Mouse (Mus musculus): Measurements from ENCODE around the gene Emc8. TPM values are rescaled to one million over a fixed set of nuclear protein-coding genes. Genes with fewer than 3 reads are reported as not detected.

Gene Emc8
- 10 to 100 TPM; 66.4 to 67.2 TPM for total RNA-seq (2021)

DNA sequence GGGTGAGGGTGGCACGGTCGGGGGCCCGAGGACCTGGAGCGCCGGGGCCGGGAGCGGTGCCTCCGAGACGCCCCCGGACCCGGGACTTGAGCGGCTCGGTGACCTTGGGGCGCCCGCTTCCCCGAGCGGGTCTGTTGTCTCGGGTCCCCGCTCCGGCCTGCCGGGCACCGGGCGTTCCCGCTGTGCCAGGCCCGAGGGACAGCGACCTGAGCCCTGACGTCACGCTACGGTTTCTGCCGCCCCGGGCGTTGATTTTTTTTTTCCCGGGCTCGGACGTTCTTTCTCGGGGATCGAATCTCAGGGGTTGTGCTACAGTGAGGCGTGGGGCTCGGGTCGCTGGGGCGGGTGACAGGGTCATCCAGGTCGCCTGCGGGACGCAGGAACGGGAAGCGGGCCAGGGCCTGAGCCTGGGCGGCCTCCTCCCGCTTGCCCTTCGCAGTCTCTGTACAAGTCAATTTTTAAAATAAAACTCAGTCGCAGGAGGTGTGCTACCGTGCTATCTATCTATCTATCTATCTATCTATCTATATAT lies at the start of gene Emc8:
Gene Emc8, minus strand, starts transcription at position 200 of the 532 bp plus-strand sequence.
- DNase-seq (ENCODE audit: low spot score in 2 of 2) = no peak
- intact Hi-C loops (cut with DNase I) = loop anchor here (5.0 kb wide), 1 partner anchor 51 kb away; no protein-coding TSS in a partner anchor

DNA sequence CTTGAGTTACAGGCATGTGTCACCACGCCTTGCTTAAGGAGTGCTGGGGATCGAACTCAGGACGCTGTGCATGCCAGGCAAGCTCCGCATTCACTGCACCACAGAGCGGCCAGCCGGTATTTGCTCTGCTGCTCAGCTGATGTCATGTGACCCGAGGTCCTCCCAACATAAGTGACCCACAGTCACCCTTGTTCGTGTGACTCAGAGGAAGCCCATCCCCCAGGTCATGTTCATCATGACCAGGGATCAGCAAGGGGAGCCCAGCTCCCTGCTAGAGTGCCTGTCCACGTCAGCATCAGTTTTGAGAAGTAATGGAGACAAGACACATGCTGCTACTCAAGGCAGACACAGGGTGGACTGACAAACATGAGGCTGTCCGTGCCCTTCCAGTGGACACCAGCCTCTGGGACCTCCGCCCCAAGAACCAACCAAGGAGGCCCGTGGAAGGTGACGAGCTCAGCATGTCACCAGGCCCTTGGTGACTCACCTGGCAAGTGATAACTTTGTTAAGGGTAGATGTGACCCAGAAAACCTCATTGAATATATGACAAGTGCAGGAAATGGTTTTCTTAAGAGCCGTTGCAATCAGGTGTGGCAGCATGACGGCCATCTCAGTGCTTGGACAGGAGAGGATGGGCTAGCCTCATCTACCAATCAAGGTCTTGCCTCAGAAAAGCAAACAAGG lies 47.8 kb upstream of the Emc8 start:
- DNase-seq (ENCODE audit: low spot score in 2 of 2) = no peak
- intact Hi-C loops (cut with DNase I) = no loop called here

DNA sequence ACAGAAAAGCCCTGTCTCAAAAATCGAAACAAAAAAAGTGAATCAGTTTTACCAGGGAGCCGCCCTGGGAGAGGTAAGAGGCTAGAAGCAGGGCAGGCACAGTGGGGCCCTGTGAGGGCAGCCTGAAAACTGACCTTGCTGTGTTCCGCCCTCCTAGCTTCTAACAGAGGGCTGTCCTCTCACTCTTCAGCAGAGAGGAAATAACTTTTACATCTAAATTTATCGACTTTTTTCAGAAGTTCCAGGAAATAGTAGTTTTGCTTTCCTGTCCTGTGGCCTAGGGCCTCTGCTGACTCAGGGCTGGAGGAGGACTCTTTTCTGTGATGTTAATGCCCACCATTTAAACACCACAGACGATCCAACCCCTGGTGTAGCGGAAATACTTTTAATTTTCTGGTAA lies 46.8 kb upstream of the Emc8 start:
- intact Hi-C loops (cut with DNase I) = no loop called here
- no peak for DNase-seq (ENCODE audit: low spot score in 2 of 2)

DNA sequence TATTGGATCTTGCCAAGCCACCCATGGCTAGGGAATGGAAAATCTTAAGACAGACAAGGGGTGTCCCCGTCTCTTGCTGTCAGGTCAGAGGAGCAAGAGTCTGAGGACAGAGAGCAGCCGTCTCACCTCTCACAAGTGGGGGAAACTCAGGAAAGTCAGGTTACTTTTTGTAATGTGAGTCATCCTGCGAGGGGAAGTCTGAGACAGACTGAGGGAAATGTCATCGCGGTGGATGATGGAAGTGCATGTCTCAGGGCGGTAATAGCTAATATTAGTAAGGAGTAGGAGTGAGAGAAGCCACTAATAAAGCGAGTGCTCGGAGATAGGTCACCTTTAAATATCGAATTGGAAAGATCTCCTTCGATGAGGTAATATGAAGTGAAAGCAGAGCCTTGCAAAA lies 40.8 kb upstream of the Emc8 start:
- DNase-seq (ENCODE audit: low spot score in 2 of 2) = no peak
- intact Hi-C loops (cut with DNase I) = no loop called here

DNA sequence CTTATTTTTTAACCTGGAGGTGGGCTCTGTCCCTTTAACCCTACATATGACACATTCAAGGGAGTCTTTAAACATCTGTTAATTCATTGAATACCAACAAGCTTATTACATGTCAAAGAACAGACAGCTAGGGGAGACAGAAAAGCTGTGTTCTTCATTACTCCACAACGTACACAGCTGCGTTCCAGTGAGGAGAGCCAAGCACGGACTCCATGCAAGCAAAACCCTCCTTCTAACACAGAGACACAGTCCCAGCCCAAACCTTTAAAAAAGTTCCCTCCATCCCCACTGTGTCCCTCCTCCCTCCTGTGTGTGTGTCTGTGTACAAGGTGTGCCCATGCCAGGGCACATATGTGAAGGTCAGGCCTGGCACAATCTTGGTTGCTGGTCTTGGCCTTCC lies 37.8 kb upstream of the Emc8 start:
- intact Hi-C loops (cut with DNase I) = no loop called here
- DNase-seq (ENCODE audit: low spot score in 2 of 2) = no peak

DNA sequence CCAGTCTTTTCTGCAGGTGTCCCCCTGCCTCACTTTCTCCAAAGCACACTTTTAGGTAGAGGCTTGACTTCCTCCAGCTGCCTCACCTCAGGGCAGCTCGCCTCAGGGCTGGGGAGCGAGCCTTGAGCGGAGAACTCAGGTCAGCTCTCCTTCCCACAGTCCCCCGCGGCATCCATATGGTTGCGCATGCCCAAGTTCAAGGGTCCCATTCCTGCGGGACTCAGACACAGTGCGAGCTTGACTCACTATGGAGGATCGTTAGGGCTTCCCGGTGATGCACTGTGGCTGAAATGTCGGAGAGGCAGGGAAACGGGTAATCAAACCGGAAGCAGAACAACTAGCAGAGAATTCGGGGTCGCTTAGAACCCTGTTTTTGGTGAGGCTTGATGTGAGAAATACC lies 36.8 kb upstream of the Emc8 start:
- intact Hi-C loops (cut with DNase I) = no loop called here
- no peak for DNase-seq (ENCODE audit: low spot score in 2 of 2)

DNA sequence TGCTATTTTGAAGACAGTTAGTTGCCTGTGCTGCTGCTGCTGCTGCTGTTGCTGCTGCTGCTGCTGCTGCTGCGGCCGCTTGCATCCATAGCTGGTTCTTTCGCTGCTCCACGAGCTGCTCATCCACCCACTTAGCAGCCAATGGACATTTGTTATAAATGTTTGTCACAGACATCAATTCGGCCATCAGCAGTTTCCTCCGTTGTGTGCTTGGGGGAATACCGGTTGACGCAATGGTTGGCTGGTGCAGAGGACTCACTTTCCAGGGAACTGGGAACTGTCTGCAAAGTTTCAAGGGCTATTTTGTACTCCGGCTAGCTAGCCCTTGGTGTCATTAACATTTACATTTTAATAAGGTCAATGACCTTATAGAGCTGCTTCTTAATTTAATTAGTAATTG lies 35.8 kb upstream of the Emc8 start:
- intact Hi-C loops (cut with DNase I) = no loop called here

DNA sequence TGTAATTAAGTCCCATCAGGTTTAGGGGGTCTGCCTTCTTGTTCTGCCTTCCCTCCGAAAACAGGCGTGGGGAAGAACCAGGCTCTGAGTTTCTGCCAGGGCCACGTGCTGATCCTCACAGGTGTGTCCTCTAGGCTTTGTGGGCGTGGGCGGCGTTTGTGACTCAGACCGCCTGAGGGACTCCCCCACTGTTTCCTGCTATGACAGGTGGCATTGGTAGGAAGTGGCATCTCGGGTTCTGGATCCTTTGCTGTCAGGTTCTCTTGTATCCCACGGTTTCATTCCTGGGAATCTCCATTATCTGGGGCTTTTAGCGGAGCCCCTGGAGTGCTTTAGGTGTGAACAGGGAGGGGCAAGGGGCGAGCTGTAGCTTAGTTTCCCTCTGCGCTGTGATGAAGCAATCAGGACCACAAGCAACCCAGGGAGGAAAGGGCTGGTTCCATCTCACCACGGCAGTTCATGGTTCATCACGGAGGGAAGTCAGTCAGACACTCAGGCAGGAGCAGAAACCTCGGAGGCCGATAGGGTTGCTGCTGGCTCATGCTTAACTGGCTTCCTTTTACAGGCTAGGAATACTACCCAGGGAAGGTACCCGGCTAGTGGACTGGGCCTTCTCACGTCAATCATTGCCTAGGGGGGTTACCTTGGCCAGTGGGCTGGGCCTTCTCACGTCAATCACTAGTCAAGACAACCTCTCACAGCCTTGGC lies 33.5 kb upstream of the Emc8 start:
- intact Hi-C loops (cut with DNase I) = no loop called here

More for the DNA sequence above, 35.8 kb upstream of the Emc8 start:
- no peak for DNase-seq (ENCODE audit: low spot score in 2 of 2)

DNA sequence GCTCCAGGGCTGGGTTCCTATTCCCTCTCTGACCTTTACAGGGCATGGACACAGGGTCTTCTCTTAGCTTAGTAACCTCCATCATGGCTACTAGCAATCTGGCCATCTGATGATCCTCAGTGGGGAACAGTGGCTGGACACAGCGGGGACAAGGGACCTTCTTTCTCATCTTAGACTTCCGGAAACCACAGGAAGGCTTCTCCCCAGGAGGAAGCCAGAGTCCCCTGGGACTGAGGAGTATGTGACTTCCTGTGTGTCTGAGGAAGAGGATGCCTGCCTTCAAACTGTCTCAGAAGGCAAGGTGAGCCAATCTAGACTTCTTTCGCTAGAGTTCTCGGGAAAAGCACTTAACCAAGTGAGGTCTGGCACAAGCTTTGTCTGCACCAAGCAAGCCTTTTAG lies 31.7 kb upstream of the Emc8 start:
- DNase-seq (ENCODE audit: low spot score in 2 of 2) = no peak
- intact Hi-C loops (cut with DNase I) = no loop called here

More for the DNA sequence above, 33.5 kb upstream of the Emc8 start:
- no peak for DNase-seq (ENCODE audit: low spot score in 2 of 2)

DNA sequence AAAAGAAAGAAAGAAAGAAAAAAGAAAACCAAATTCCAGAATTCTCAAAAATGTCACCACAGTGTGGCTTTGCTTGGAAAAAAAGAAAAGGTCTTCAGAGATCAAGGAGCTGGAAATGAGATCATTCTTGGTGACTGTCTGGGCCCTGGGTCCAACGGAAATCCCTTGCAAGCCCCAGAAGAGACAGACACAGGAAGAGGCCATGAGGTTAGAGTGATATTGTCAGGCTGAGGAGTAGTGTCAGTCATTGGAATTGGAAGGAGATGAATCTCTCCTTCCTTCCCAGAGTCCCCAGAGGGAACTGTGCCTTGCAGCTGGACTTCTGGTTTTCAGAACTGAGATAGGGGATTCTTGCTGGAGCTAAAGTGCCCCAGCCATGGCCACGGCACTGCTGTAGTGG lies 31.2 kb upstream of the Emc8 start:
- DNase-seq (ENCODE audit: low spot score in 2 of 2) = no peak
- intact Hi-C loops (cut with DNase I) = no loop called here

DNA sequence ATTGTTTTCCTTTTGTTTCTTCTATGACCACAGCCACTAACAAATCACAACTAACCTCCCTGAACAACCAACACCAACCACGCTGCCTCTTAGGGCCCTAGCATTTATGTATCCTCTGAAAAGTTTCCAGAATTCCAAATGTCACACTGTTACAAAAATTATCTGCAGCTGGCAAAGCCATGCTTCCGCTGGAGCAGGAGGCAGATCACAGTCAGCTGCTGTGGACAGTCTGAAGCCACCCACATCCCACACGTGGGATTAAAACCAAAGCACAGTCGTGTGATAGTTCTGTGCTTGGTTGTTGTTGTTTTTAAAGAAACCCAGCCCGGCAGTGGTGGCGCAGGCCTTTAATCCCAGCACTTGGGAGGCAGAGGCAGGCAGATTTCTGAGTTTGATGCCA lies 30.7 kb upstream of the Emc8 start:
- DNase-seq (ENCODE audit: low spot score in 2 of 2) = no peak
- intact Hi-C loops (cut with DNase I) = no loop called here

DNA sequence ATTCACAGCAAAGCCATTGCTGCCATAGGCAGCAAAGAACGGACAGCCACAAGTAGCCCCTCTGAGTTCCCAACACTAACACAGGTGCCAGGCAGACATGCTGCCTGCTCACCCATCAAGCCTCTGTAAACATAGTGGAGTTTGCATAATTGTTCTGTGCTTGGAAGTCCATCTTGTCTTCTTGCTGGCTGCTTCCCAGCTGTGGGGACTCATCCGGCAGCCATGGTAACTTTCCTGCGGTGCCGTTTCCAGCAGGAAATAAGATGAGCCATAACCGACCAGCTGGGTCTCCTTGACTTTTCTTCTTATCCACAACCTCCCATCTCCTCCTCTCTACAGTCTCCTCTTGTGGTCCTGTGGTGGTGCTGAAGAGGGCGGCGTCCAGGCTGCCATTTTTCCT lies 30.1 kb upstream of the Emc8 start:
- DNase-seq (ENCODE audit: low spot score in 2 of 2) = no peak
- intact Hi-C loops (cut with DNase I) = no loop called here

DNA sequence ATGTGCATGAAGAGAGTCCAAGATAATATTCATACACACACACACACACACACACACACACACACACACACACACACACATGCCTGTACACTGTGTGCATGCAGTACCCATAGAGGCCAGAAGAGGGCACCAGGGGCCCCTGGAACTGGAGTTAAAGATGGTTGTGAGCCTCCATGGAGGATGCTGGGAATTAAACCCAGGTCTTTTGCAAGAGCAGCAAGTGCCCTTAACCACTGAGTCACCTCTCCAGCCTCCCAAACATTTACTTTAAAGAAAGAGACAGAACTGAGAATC lies 29.6 kb upstream of the Emc8 start:
- intact Hi-C loops (cut with DNase I) = no loop called here
- no peak for DNase-seq (ENCODE audit: low spot score in 2 of 2)

DNA sequence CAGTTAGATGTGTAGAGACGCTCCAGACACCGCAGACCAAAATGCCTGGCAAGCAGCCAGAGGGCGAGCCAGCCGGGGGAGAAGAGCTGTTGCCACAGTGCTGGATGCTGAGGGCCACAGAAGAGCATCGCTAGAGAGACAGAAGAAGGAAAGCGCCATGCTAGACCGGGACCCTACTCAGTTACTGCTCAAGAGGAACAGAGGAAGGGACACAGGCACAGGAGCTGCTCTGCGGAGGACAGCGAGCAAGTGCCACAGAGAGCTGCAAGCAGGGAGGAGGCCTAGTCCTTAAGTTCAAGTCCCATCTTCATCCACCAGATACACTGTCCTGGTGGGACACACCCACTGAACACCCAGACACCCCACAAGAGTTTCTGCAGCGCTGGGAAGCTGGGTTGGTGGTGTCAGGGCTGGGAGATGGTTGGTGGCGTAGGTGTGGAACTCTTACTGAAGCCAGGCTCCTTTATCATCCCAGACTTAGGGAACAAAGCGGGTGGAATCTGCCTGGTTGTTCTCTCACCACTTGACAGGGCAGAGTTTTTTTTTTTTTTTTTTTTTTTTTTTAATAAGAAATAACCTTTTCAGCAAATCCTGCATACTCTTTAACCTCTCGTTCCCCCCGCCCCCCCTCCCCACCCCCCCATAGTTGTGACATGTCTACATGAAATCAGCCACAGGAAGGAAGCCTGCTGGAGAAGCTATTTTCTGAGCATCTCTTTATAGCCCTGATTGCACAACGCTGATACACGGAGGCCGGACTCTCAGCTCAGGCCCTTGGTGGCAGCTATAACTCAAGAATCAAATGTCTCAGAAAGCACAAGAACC lies 29.0 kb upstream of the Emc8 start:
- intact Hi-C loops (cut with DNase I) = no loop called here

DNA sequence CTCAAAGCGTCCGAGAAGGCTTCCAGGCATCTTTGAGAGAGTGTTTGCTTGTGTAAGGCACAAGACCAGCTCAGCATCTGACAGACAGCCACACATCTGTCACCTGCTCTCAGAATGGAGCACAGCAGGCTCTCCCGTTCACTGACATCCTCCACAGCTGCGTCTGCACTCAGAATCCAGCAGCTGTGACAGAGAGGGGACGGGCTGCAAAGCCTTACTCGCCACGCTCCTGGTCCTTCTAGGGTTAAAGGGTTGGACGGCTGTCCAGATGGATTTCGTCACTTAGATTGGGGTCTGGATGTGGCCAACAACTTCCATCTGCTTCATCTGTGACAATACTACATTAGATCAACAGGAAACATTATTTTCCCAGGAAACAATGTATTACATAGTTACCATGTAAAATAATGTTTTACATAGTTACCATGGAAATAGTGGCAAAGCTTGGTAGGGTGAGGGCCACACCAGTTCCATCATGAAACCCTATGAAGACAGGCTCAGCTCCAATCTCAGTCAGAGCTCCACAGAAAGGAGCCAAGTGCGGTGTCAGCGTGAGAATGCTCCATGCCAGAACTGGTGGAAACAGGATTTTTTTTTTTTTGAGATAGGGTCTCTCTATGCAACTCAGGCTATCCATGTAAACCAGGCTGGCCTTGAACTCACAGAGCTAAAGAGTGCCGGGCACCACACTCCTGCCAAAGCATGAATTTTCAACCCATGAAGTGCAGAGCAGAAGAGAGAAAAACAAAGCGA lies 28.2 kb upstream of the Emc8 start:
- DNase-seq (ENCODE audit: low spot score in 2 of 2) = no peak
- intact Hi-C loops (cut with DNase I) = no loop called here

More for the DNA sequence above, 29.0 kb upstream of the Emc8 start:
- DNase-seq (ENCODE audit: low spot score in 2 of 2) = no peak

DNA sequence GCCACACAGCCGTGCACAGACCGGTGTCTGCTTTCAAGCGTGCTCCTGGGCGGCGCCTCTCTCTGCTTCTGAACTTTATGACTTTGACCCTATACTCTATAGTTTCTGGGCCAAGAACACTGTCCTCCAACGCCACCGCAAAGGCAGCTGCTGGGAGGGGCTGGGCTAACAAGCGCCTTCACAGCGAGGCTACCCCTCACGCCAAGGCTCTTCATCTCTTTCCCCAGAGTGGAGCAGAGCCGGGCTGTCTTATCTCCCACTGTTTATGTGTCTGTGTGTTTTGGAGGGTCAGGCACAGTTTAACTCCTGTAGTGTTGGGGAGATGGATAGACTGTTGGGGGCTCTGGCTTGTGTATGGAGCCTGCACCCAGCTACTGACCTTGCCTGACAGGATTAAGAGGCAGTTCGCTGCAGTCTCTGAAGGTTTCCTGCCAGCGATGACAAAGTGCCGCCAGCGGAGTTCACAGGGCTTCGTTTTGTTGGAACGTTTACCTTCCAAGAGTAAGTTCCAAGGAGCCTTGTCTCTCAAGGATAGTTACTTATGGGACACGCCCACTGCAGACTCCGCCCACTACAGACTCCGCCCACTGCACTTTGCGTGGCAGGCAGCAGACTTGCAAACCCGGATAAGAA lies 25.6 kb upstream of the Emc8 start:
- no peak for DNase-seq (ENCODE audit: low spot score in 2 of 2)
- intact Hi-C loops (cut with DNase I) = no loop called here

DNA sequence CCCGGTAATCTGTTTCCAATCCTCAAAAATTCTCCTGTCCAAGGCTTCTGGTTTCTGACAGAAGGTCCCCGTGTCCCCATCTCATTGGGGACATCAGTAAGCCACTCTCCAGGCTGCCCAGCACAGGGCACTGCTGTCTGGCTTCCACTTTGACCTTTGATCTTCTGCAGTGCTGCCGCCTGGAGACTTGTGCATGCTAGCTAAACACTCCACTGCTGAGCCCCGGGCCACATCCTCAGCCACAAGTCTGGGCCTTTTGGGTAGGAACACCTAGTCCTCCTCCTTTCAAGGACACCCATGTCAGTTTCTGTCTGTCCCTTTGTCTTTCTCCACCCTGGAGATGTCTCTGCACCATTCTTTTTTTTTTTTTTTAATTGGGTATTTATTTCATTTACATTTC lies 24.6 kb upstream of the Emc8 start:
- intact Hi-C loops (cut with DNase I) = no loop called here
- no peak for DNase-seq (ENCODE audit: low spot score in 2 of 2)

DNA sequence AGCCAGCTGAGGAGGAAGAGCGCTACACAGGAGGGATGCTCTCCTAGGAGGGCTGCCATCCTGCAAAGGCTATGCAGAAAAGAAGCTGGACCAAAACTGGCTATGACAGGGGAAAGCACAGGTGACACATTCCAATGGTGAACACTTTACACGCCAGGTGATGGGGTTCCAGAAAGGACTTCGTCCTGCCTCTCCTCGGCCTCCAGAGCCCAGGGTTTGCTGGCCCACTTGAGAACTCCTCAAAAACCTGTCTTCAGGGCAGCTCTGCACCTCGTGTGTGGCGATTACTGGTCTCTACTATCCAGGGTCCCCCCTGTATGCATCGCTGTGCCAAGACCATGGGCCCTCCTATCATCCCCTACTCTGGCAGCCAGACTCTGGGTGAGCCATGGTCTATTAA lies 20.1 kb upstream of the Emc8 start:
- intact Hi-C loops (cut with DNase I) = no loop called here

DNA sequence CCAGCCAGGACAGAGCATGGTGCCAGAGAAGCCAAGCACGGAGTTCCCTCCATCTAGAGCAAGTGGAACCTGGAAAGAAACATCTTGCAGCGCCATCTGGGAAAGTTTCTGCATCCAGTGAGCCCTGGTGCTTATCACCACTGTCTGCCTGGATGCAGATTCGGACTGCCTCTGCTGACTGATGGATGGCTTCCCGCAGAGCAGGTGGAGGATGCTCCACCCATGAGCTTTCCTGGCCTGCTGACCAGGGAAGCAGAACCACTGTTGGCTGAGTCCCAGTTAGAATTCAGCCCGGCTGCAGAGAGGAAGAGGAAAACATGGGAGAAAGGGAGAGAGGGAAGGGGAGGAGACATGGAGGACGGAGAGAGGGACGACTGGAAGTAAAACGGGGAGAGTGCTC lies 19.4 kb upstream of the Emc8 start:
- intact Hi-C loops (cut with DNase I) = no loop called here
- no peak for DNase-seq (ENCODE audit: low spot score in 2 of 2)

More for the DNA sequence above, 20.1 kb upstream of the Emc8 start:
- no peak for DNase-seq (ENCODE audit: low spot score in 2 of 2)

Data from left cerebral cortex, postnatal 36 days (tissue).